Mouse (Mus musculus): ENCODE data around the gene Vmn2r110.

The Vmn2r110 gene

DNA sequence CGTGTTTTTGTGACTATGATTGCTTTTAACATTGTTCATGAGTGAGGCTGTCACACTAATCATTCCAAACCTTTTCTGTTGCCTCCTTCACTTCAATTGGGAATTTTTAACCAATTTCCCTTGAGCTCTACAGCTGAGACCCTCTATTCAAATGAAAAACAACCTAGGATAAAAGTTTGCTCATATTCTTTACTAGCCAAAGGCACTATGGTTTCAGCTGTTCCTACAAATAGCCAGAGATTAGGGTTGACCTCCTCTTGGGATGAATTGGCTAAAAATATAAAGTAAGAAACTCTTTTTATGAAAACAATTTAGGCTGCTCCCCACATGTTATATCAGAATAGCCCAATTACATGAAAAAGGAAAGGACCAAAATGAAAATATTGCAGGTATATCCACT lies at the start of gene Vmn2r110:
Vmn2r110 (minus strand) TSS at position 101 of the 400 bp plus-strand sequence.
- DNase-seq (ENCODE audit: low spot score): no peak

DNA sequence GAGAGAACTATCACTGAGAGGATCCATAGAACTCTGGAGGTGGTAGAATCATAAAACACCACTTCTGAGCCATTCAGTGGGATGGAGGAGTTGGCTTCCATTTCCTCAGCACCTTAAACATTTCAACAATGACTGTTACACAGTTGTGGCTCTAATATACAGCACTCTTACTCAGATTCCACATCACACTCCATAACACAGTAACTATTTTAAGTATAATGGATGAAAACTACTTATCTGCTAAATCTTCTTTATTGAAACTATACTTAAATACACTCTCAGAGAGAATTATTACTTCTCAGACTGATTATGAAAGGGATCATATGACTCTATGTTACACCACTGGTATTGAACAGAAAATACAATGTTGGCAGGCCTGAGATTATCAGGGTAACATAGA lies 28.6 kb upstream of the Vmn2r110 start, which contains the start of gene Fpr-rs3:
Fpr-rs3 (minus strand) TSS at position 101 of the 400 bp plus-strand sequence.
- no peak for DNase-seq (ENCODE audit: low spot score)

DNA sequence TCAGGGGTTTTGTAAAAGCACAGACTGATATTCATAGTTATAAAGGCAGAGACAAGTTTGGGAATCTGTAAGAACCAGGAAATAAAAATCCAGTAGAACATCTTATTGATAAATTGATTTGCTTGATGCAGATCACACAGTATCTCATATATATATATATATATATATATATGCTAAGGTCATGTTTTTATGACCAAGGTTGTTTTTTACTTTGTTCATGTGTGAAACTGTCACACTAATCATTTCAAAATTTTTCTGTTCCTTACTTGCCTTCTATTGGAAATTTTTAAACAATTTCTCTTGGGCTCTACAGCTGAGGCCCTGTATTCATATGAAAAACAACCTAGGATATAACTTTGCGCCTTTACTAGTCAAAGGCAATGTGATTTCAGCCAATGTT lies 31.6 kb downstream of the Vmn2r110 start, which contains the start of gene Vmn2r109:
Vmn2r109 (minus strand) TSS at position 101 of the 400 bp plus-strand sequence.
- DNase-seq (ENCODE audit: low spot score): no peak

All from ovary, postnatal 36 days (tissue).